9 mouse cellular contexts compared by ENCODE assay signal in genomic region chr8:10230746-10231369, GRCm38 (mm10).
DNase-seq lines count a peak whose midpoint lies in the region; ATAC-seq and TF ChIP-seq lines count a peak whose summit lies in the region.
"Had no signal": no experiment of that assay in that cellular context is flagged by ENCODE, and none has a peak within 500 bp of the region (broad histone marks: within the 10 kb centered on the region; RNA-seq: fewer than 3 reads in every experiment).

No protein-coding gene starts in this region.

- no peak overlapping the region for H3K4me3 ChIP-seq in kidney, embryonic 15.5 days (replicated peaks)
- no peak overlapping the region for H3K4me3 ChIP-seq in kidney, adult 2 months (ENCODE audit: insufficient read depth, low read depth, low read length)
- H3K4me3 ChIP-seq in liver, embryonic 13.5 days (replicated peaks): no peak overlapping the region
- H3K4me3 ChIP-seq: liver, embryonic 15.5 days had no signal

- H3K9me3 ChIP-seq in kidney, embryonic 15.5 days (replicated peaks): no peaks in the 10 kb centered on the region
- H3K9me3 ChIP-seq in liver, embryonic 13.5 days (replicated peaks): no peaks in the 10 kb centered on the region
- H3K9me3 ChIP-seq: liver, embryonic 15.5 days had no signal

- WGBS in kidney, embryonic 15.5 days: 55% methylated on average over 8 of the region's 8 CpGs
- WGBS in kidney, adult 2 months: 54% methylated on average over 8 of the region's 8 CpGs
- 46% methylated on average over 8 of the region's 8 CpGs for WGBS in liver, embryonic 13.5 days (ENCODE audit: insufficient replicate concordance)

- no peak overlapping the region for H3K4me2 ChIP-seq in kidney, embryonic 15.5 days
- H3K4me2 ChIP-seq in liver, embryonic 13.5 days: no peak overlapping the region
- H3K4me2 ChIP-seq: liver, embryonic 15.5 days had no signal

- no peaks in the 10 kb centered on the region for H3K4me1 ChIP-seq in kidney, embryonic 15.5 days
- no peaks in the 10 kb centered on the region for H3K4me1 ChIP-seq in kidney, adult 2 months (ENCODE audit: control insufficient read depth, insufficient read depth, low read length)
- no peaks in the 10 kb centered on the region for H3K4me1 ChIP-seq in liver, embryonic 13.5 days (replicated peaks)
- H3K4me1 ChIP-seq: liver, embryonic 15.5 days had no signal

- H3K9ac ChIP-seq in kidney, embryonic 15.5 days: no peak overlapping the region
- no peak overlapping the region for H3K9ac ChIP-seq in liver, embryonic 13.5 days
- H3K9ac ChIP-seq: liver, embryonic 15.5 days had no signal

- no peaks in the 10 kb centered on the region for H3K27me3 ChIP-seq in kidney, embryonic 15.5 days
- H3K27me3 ChIP-seq in kidney, adult 2 months (replicated peaks; ENCODE audit: control insufficient read depth, insufficient read depth, low read length): no peaks in the 10 kb centered on the region
- no peaks in the 10 kb centered on the region for H3K27me3 ChIP-seq in liver, embryonic 13.5 days
- H3K27me3 ChIP-seq: liver, embryonic 15.5 days had no signal

- no peak for ATAC-seq in kidney, embryonic 15.5 days (replicated peaks; ENCODE audit: low FRiP score)
- no peak for ATAC-seq in liver, embryonic 13.5 days (ENCODE audit: low read depth)

- TF ChIP-seq POLR2A in kidney, adult 2 months (IDR thresholded peaks at IDR 0.05; ENCODE audit: low read depth, low read length): no peak

- no peak overlapping the region for H3K27ac ChIP-seq in kidney, embryonic 15.5 days
- H3K27ac ChIP-seq in kidney, adult 2 months (ENCODE audit: insufficient read depth, low read depth, low read length): no peak overlapping the region
- no peak overlapping the region for H3K27ac ChIP-seq in liver, embryonic 13.5 days
- H3K27ac ChIP-seq: liver, embryonic 15.5 days had no signal

- TF ChIP-seq CTCF in kidney, adult 2 months (conservative IDR thresholded peaks at IDR 0.05; ENCODE audit: insufficient read depth, insufficient read length, low read depth, low read length): peak; percentile 54

- DNase-seq in kidney, adult 11 months: peak; percentile 11
- peak; percentile 71 for DNase-seq in NIH3T3 (ENCODE audit: low read depth)
- DNase-seq in embryo, embryonic 11 days: peak; percentile 79
- peak; percentile 44 for DNase-seq in kidney, adult 2 months
- DNase-seq in liver, embryonic 13.5 days: peak; percentile 3
- peak; percentile 53 to 72 for DNase-seq in right cerebral cortex, adult 2 months (ENCODE audit: low spot score in 2 of 2)
- DNase-seq in urinary bladder, postnatal 25 days (ENCODE audit: low spot score): no peak

- H3K36me3 ChIP-seq in kidney, embryonic 15.5 days: no peaks in the 10 kb centered on the region
- no peaks in the 10 kb centered on the region for H3K36me3 ChIP-seq in kidney, adult 2 months (ENCODE audit: control insufficient read depth, insufficient read depth, low read length)
- H3K36me3 ChIP-seq in liver, embryonic 13.5 days: no peaks in the 10 kb centered on the region
- H3K36me3 ChIP-seq: liver, embryonic 15.5 days had no signal
